Mouse (Mus musculus) limb, embryonic 12.5 days (tissue): ENCODE data around the gene Kri1. TPM values are rescaled to one million over a fixed set of nuclear protein-coding genes. Genes with fewer than 3 reads are reported as not detected.

Experiments used
- ATAC-seq: fragments of 200-750 bp; cut with Nextera tagmentation; 2 replicates; pipeline ENCODE4 v1.8.0; 2017; ENCODE audit warnings: low read depth, moderate TSS enrichment; ENCODE audit not compliant: insufficient number of reproducible peaks, insufficient read depth, low FRiP score, low TSS enrichment
- H3K27ac ChIP-seq: fragments of 300-500 bp; sonication (generic); 2 replicates; pipeline ENCODE4 v1.5.1; 2016; ENCODE audit warnings: mild to moderate bottlenecking, moderate library complexity
- H3K27me3 ChIP-seq: fragments of 300-500 bp; sonication (generic); 2 replicates; pipeline ENCODE4 v1.6.1; 2016; ENCODE audit warnings: mild to moderate bottlenecking, moderate library complexity
- H3K36me3 ChIP-seq: fragments of 300-500 bp; sonication (generic); 2 replicates; pipeline ENCODE4 v1.6.1; 2016; ENCODE audit warnings: mild to moderate bottlenecking, moderate library complexity
- H3K4me1 ChIP-seq: fragments of 300-500 bp; sonication (generic); replicated peaks from 2 replicates; pipeline ENCODE4 v1.6.1; 2016
- H3K4me2 ChIP-seq: fragments of 300-500 bp; sonication (generic); 2 replicates; pipeline ENCODE4 v1.6.1; 2016; ENCODE audit warnings: mild to moderate bottlenecking, moderate library complexity
- H3K4me3 ChIP-seq: fragments of 300-500 bp; sonication (generic); replicated peaks from 2 replicates; pipeline ENCODE4 v1.5.1; 2016; ENCODE audit warnings: mild to moderate bottlenecking
- H3K9ac ChIP-seq: fragments of 300-500 bp; sonication (generic); replicated peaks from 2 replicates; pipeline ENCODE4 v1.6.1; 2016; ENCODE audit warnings: mild to moderate bottlenecking, moderate library complexity
- H3K9me3 ChIP-seq: fragments of 300-500 bp; sonication (generic); 2 replicates; pipeline ENCODE4 v1.6.1; 2016; ENCODE audit warnings: mild to moderate bottlenecking, moderate library complexity
- WGBS: fragments of 180-500 bp; shearing (Covaris S2); methylation state at CpG from one replicate; pipeline ENCODE4 v1.1.7; 2016; 5-methylcytosine and 5-hydroxymethylcytosine counted together
- polyA plus RNA-seq: library from polyadenylated mRNA; unstranded; fragments of >200 nt; fragmentation: Nextera tagmentation; extraction: Ambion mirVana; gene quantifications from 2 replicates; pipeline ENCODE4 v1.2.1, GENCODE M21; 2016

Kri1 gene
- polyA plus RNA-seq, 1 experiment from 2014 or later = 18.1 TPM

DNA sequence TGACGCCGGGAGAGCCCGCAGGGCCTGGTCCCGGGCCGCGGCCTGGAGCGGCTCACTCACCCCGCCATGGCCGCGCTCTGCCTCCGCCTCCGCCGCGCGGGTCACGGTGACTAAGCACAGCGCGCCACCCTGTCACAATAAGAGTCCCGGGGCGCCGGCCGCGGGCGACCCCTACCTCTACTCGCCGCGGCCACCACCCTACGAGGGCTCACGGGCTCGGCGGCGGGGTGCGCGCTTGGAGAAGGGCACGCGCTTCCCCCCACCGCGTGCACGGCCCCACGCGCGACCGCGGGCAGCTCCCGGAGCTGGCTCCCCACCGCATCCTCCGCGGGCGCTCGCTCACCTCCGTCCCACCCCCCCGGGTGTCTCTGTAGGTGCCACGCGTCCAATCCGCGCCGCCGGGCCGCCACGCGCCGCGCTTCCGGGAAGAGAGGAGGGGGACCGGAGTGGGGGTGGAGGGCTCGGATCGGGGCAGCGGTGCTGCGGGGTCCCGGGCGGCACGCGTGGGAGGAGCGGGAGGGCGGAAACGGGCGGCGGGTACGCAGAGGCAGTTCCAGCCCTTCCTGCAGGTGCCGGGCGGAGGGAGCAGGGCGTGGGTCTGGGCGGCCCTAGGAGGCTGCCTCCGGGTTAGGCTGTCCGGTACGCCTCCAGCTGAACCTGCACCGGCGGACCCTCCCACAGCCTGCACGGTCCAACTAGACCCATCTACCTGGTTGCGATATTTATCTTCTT lies 48.9 kb downstream of the Kri1 start, which contains the start of gene Keap1:
TSS of gene Keap1 (minus strand) at position 629 of the 732 bp plus-strand sequence.
- peak within 1 kb of the TSS; percentile 93 for H3K4me3 ChIP-seq
- peaks cover 30% of the 10 kb centered on the region for H3K36me3 ChIP-seq
- H3K9ac ChIP-seq = peak within 1 kb of the TSS; percentile 97
- peak within 1 kb of the TSS; percentile 96 for H3K27ac ChIP-seq
- peaks cover 22% of the 10 kb centered on the region for H3K27me3 ChIP-seq
- H3K9me3 ChIP-seq = peaks cover 4% of the 10 kb centered on the region
- peaks cover 23% of the 10 kb centered on the region for H3K4me1 ChIP-seq
- peak within 1 kb of the TSS; percentile 78 for H3K4me2 ChIP-seq
- ATAC-seq = peak; percentile 75
- WGBS = 1% methylated on average over 89 of the region's 90 CpGs

DNA sequence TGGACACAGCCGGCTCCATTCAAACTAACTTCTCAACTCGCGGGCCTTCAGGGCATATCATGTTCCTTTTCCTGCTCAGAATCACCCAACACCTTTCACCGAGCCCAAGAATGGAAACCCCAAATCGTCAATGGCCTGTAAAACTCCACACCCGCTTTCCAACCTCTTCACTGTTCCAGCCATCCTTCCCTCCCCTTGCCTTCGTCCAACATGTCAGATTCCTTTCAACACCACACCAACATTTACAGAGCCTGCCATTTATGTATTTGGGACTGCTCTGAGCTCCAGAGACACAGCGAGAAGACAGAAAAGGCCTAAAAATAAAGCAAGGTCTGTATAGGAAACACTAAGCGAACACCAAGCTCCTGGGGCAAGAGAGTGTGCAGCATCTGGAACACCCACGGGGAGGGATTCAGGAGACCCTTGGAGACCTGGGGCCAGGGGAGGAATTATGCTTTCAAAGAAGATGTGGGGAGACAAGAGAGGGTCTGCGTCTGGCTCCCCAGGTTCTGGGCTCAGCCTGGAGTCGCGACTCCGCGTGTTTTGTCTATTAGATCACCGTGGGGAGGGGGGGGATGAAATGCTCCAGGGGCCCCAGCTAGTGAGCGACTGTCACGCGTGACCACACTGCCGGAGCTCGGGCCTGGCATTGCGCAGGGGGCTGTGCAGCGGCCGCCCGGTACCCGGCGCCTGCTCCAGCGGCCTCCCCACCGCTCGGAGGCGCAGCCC lies 49.6 kb downstream of the Kri1 start:
- peaks cover 15% of the 10 kb centered on the region for H3K27me3 ChIP-seq
- peak; percentile 6; the same call in 1 of the 2 replicates for ATAC-seq

DNA sequence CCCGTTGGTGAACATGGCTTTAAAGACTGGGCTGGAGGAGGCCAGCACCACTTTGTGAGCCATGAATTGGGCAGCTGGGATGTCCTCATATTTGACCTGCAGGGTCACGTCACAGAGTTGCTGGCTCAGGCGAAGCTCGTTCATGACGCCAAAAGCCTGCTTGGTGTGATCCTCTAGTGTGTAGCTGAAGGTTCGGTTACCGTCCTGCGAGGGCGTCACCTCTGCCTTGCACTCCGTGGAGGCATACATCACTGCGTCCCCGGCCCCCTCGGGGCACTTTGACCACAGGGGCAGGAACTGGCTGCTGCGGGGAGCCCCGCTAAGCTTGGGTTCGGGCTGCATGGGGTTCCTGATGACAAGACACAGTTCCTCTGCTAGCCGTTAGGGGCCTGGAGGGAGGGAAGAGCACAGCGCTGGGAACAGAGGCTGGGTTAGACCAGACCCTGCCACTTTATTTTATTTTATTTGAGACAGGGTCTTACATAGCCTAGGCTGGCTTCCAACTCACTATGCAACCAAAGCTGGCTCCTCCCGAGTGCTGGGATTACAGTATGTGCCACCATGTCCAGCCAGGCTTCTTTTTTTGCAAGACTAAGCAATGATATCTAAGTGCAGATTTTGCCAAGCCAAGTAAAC lies 50.3 kb downstream of the Kri1 start:
- Histone ChIP-seq H3K4me1 (peaks cover 21% of the 10 kb centered on the region), H3K9ac (peak overlapping the region; percentile 97), H3K36me3 (peaks cover 44% of the 10 kb centered on the region), H3K27me3 (peaks cover 8% of the 10 kb centered on the region), H3K27ac (peak overlapping the region; percentile 96), H3K4me3 (peak overlapping the region; percentile 93), H3K4me2 (peak overlapping the region; percentile 78), H3K9me3 (no peaks in the 10 kb centered on the region)
- peak; percentile 28; the same call in 1 of the 2 replicates for ATAC-seq
- 18% methylated on average over 19 of the region's 19 CpGs for WGBS

More for the DNA sequence above, 49.6 kb downstream of the Kri1 start:
- Histone ChIP-seq H3K9ac (peak overlapping the region; percentile 97), H3K27ac (peak overlapping the region; percentile 96), H3K9me3 (peaks cover 4% of the 10 kb centered on the region), H3K4me2 (peak overlapping the region; percentile 78), H3K4me3 (peak overlapping the region; percentile 93), H3K4me1 (peaks cover 21% of the 10 kb centered on the region), H3K36me3 (peaks cover 37% of the 10 kb centered on the region)
- WGBS = 1% methylated on average over 29 of the region's 31 CpGs

DNA sequence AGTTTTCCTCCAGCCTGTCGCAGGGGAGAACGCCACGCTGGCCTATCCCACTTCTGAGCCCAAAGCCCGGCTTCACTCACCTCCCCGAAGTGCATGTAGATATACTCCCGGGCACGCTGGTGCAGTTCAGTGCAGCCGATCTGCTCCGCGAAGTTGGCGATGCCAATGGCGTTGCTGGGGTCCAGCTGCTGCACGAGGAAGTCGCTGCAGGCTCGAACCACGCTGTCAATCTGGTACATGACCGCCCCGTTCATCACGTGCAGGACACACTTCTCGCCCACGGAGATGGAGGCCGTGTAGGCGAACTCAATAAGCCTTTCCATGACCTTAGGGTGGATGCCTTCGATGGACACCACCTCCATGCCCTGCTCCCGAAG lies 50.8 kb downstream of the Kri1 start:
- peaks cover 21% of the 10 kb centered on the region for H3K4me1 ChIP-seq
- peak overlapping the region; percentile 93 for H3K4me3 ChIP-seq
- H3K4me2 ChIP-seq = peak overlapping the region; percentile 78
- no peak for ATAC-seq
- 83% methylated on average over 25 of the region's 25 CpGs for WGBS
- H3K27me3 ChIP-seq = peaks cover 3% of the 10 kb centered on the region
- peaks cover 49% of the 10 kb centered on the region for H3K36me3 ChIP-seq
- no peaks in the 10 kb centered on the region for H3K9me3 ChIP-seq
- H3K9ac ChIP-seq = peak overlapping the region; percentile 97
- H3K27ac ChIP-seq = peak overlapping the region; percentile 96

DNA sequence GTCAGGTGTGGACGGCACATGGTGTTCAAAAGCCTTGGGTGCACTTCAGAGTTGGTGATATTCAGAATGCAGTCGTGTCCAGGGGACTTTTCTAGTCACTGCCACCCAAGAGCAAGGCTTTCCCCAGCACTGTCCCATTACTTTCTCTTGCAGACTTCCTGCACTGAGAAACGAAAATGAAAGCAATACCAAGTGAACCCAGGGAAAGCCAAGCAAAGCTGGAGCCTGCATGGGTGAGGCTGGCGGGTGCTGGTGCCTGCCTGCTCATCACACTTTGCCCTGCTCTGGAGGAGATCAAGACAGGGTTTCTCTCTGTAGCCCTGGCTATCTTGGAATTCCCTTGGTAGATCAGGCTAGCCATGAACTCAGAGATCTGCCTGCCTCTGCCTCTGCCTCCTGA lies 52.4 kb downstream of the Kri1 start:
- no peak overlapping the region for H3K4me2 ChIP-seq
- ATAC-seq = no peak
- H3K36me3 ChIP-seq = peaks cover 66% of the 10 kb centered on the region
- 80% methylated on average over 4 of the region's 4 CpGs for WGBS
- H3K4me3 ChIP-seq = no peak overlapping the region
- H3K9me3 ChIP-seq = no peaks in the 10 kb centered on the region
- H3K9ac ChIP-seq = 0 out of 2 replicates have a peak overlapping the region, but pooled peaks have one; percentile 18
- H3K4me1 ChIP-seq = peaks cover 19% of the 10 kb centered on the region
- no peak overlapping the region for H3K27ac ChIP-seq
- H3K27me3 ChIP-seq = no peaks in the 10 kb centered on the region

DNA sequence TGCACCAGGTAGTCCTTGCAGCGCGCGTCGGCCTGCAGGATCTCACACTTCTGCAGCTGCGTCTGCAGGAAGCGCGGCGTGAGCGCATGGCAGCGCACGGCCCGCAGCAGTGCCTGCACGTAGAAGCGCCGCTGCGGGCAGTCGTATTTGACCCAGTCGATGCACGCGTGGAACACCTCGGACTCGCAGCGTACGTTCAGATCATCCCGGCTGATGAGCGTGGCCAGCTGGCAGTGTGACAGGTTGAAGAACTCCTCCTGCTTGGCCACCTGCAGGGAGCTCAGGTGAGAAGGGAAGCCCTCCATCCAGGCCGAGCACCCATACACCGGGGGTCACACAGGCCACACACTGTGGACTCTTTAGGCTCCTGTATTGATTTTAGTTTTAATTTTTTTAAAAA lies 54.0 kb downstream of the Kri1 start:
- Histone ChIP-seq H3K4me3 (no peak overlapping the region), H3K27me3 (no peaks in the 10 kb centered on the region), H3K4me1 (peaks cover 14% of the 10 kb centered on the region), H3K27ac (no peak overlapping the region), H3K36me3 (peaks cover 79% of the 10 kb centered on the region), H3K4me2 (no peak overlapping the region), H3K9me3 (no peaks in the 10 kb centered on the region), H3K9ac (no peak overlapping the region)
- no peak for ATAC-seq
- 85% methylated on average over 28 of the region's 28 CpGs for WGBS

DNA sequence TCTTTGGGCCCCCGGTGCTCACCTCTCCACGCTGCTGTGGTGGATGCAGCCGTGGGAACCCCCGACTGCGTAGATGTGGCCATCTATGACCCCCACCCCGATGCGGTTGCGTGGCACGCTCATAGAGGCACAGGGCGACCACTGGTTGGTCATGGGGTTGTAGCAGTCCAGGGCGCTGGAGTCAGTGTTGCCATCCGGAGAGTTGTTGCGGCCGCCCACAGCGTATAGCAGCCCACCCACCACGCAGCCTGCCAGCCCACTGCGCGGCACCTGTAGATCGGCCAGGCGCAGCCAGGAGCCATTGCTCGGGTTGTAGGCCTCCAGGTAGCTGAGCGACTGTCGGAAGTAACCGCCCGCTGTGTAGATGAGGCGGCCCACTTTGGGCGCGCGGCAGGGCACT lies 54.4 kb downstream of the Kri1 start:
- Histone ChIP-seq H3K36me3 (peaks cover 79% of the 10 kb centered on the region), H3K4me3 (no peak overlapping the region), H3K9me3 (no peaks in the 10 kb centered on the region), H3K27ac (no peak overlapping the region), H3K9ac (no peak overlapping the region), H3K4me2 (no peak overlapping the region), H3K4me1 (peaks cover 17% of the 10 kb centered on the region), H3K27me3 (no peaks in the 10 kb centered on the region)
- 90% methylated on average over 29 of the region's 29 CpGs for WGBS
- no peak for ATAC-seq

DNA sequence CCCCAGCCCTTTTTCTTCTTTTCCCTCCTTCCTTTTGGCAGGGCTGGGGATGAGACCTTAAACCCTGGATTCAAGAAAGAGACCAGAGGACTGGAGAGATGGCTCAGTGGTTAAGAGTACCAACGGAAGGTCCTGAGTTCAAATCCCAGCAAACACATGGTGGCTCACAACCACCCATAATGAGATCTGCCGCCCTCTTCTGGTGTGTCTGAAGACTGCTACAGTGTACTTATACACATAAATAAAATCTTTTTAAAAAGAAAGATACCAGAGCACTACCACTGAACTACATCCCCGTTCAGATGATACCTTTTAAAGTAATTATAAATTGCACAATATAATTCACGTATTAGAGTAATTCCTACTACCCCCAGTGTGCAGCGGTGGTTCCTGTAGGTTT lies 54.9 kb downstream of the Kri1 start:
- no peaks in the 10 kb centered on the region for H3K27me3 ChIP-seq
- H3K9ac ChIP-seq = no peak overlapping the region
- WGBS = 91% methylated on average over 5 of the region's 5 CpGs
- no peaks in the 10 kb centered on the region for H3K9me3 ChIP-seq
- H3K4me1 ChIP-seq = peaks cover 22% of the 10 kb centered on the region
- H3K4me3 ChIP-seq = no peak overlapping the region
- H3K4me2 ChIP-seq = no peak overlapping the region
- H3K36me3 ChIP-seq = peaks cover 79% of the 10 kb centered on the region
- no peak overlapping the region for H3K27ac ChIP-seq
- no peak for ATAC-seq

DNA sequence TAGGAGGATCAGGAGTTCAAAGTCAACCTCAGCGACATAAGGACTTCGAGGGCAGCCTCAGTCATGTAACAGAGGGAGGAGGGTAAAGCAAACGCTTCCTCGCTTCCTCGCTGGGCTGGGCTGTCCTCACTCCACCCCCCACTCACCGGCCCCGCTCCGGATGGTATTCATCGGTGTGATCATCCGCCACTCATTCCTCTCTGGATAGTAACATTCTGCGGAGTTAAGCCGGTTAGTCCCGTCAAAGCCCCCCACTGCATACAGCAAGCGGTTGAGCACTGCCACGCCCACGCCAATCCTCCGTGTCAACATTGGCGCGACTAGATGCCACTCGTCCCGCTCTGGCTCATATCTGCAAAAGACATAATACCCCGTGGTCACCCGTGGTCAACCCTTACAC lies 56.2 kb downstream of the Kri1 start:
- ATAC-seq = no peak
- H3K36me3 ChIP-seq = peaks cover 73% of the 10 kb centered on the region
- 56% methylated on average over 23 of the region's 23 CpGs for WGBS

DNA sequence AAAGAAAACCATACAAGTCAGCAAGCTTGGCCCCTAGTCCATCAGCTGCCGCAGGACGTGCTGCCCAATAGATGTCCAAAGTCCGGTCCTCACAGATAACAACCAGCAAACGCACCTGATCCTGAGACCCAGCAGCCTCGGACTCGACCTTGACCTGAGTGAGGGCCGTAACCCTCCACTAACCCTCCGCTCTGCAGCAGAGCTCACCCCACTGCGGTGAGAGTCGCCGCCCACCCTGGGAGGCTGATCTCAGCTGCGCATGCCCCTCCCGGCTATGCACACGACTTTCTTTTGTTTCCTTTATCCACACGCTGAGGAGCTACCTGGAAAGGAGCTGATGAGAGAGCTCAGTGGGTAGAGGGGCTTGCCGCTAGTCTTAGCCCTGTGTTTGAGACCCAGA lies 60.4 kb downstream of the Kri1 start:
- peak overlapping the region; percentile 28 for H3K4me3 ChIP-seq
- no peaks in the 10 kb centered on the region for H3K27me3 ChIP-seq
- H3K9me3 ChIP-seq = peaks cover 6% of the 10 kb centered on the region; the same call in 1 of the 2 replicates
- 0 out of 2 replicates have a peak, but pooled peaks have one; percentile 21 for ATAC-seq
- H3K27ac ChIP-seq = peak overlapping the region; percentile 64
- 18% methylated on average over 16 of the region's 16 CpGs for WGBS
- peaks cover 25% of the 10 kb centered on the region for H3K4me1 ChIP-seq
- peaks cover 34% of the 10 kb centered on the region for H3K36me3 ChIP-seq
- peak overlapping the region; percentile 53 for H3K4me2 ChIP-seq
- peak overlapping the region; percentile 50 for H3K9ac ChIP-seq

More for the DNA sequence above, 56.2 kb downstream of the Kri1 start:
- Histone ChIP-seq H3K9ac (no peak overlapping the region), H3K9me3 (no peaks in the 10 kb centered on the region), H3K27ac (no peak overlapping the region), H3K4me2 (no peak overlapping the region), H3K27me3 (no peaks in the 10 kb centered on the region), H3K4me3 (no peak overlapping the region), H3K4me1 (peaks cover 18% of the 10 kb centered on the region)

DNA sequence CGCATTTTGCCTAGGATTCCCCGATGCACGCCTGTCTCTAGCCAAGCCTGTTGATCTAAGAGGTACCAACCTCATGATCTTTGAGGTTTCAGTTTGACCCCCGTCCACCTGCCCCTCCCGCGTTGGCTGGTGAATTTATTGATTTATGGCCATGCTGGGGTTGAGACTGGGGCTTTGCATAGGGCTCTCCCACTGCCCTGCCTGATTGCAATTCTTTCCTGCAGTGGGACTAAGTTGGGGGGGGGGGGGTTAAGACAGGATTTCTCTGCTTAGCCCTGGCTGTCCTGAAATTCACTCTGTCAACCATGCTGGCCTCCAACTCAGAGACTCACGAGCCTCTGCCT lies 62.4 kb downstream of the Kri1 start:
- Histone ChIP-seq H3K9me3 (peaks cover 6% of the 10 kb centered on the region; the same call in 1 of the 2 replicates), H3K27ac (no peak overlapping the region), H3K4me1 (peaks cover 31% of the 10 kb centered on the region), H3K27me3 (no peaks in the 10 kb centered on the region), H3K4me3 (peak overlapping the region; percentile 31), H3K36me3 (peaks cover 14% of the 10 kb centered on the region), H3K4me2 (peak overlapping the region; percentile 53), H3K9ac (no peak overlapping the region)
- no peak for ATAC-seq
- 8% methylated on average over 7 of the region's 7 CpGs for WGBS
